In the genomic region with DNA sequence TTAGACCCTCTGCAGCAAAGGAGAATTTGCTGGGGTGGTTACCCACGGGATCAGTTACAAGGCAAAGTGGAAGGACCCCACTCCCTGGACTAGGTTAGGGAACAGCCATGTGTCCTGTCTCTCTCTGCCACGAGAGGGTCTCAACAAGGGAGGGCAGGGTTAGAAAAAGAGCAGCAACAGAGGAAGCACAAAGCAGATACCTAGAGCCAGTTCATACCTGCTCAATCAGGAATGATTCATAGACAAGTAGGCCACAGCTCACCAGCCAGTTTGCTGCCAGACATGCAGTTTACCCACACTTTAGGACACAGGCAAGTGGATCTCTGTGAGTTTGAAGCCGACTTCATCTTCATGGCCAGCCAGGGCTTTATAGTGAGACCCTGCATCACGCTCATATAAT, we compare ENCODE assay signal across 15 mouse cellular contexts. TPM values are rescaled to one million over a fixed set of nuclear protein-coding genes. Genes with fewer than 3 reads are reported as not detected.
DNase-seq lines count a peak whose midpoint lies in the region; ATAC-seq and TF ChIP-seq lines count a peak whose summit lies in the region.
"Had no signal": no experiment of that assay in that cellular context is flagged by ENCODE, and none has a peak within 500 bp of the region (broad histone marks: within the 10 kb centered on the region; RNA-seq: fewer than 3 reads in every experiment).

No protein-coding gene starts in this region.

- H3K4me2 ChIP-seq in heart, embryonic 12.5 days, result no peak overlapping the region
- no peak overlapping the region for H3K4me2 ChIP-seq in lung, embryonic 15.5 days
- no peak overlapping the region for H3K4me2 ChIP-seq in midbrain, embryonic 16.5 days (ENCODE audit: low read length)

- no peak for DNase-seq in heart, embryonic 10.5 days (ENCODE audit: low spot score)
- DNase-seq in lung, postnatal 4 days, result no peak
- DNase-seq in brain, embryonic 14.5 days (ENCODE audit: low read depth), result peak; percentile 7
- peak; percentile 13 for DNase-seq in naive thymus-derived CD4-positive, alpha-beta T cell, adult 2 months (ENCODE audit: low read depth)
- no peak for DNase-seq in thymus, postnatal 36 days
- DNase-seq: adrenal gland, postnatal 14 days; cerebellum, adult 18-20 months; gastrocnemius, postnatal 10 days; kidney, adult 18-20 months had no signal

- peaks cover 30% of the 10 kb centered on the region for H3K4me1 ChIP-seq in heart, embryonic 10.5 days
- peaks cover 21% of the 10 kb centered on the region for H3K4me1 ChIP-seq in heart, embryonic 12.5 days (replicated peaks)
- H3K4me1 ChIP-seq in lung, embryonic 15.5 days, result peaks cover 21% of the 10 kb centered on the region
- H3K4me1 ChIP-seq in midbrain, embryonic 16.5 days (ENCODE audit: control insufficient read depth, insufficient read depth, low read length), result peaks cover 21% of the 10 kb centered on the region

- H3K9ac ChIP-seq in heart, embryonic 12.5 days, result no peak overlapping the region
- no peak overlapping the region for H3K9ac ChIP-seq in lung, embryonic 15.5 days
- no peak overlapping the region for H3K9ac ChIP-seq in midbrain, embryonic 16.5 days (ENCODE audit: low read depth, low read length)

- H3K36me3 ChIP-seq in heart, embryonic 10.5 days, result 0 out of 2 replicates have a peak, but pooled peaks cover 6% of the 10 kb centered on the region
- 0 out of 2 replicates have a peak, but pooled peaks cover 4% of the 10 kb centered on the region for H3K36me3 ChIP-seq in heart, embryonic 12.5 days
- H3K36me3 ChIP-seq in lung, embryonic 15.5 days, result no peaks in the 10 kb centered on the region
- no peaks in the 10 kb centered on the region for H3K36me3 ChIP-seq in midbrain, embryonic 16.5 days (ENCODE audit: control insufficient read depth, insufficient read depth, low read length)

- no peak for TF ChIP-seq CTCF in brain, embryonic 14.5 days (IDR thresholded peaks at IDR 0.05; ENCODE audit: borderline replicate concordance, extremely low read depth, insufficient read depth, insufficient read length)

- H3K27ac ChIP-seq in heart, embryonic 10.5 days, result 0 out of 2 replicates have a peak overlapping the region, but pooled peaks have one; percentile 16
- no peak overlapping the region for H3K27ac ChIP-seq in heart, embryonic 12.5 days (ENCODE audit: poor library complexity, severe bottlenecking)
- peak overlapping the region; percentile 90; the same call in 1 of the 2 replicates for H3K27ac ChIP-seq in lung, embryonic 15.5 days
- no peak overlapping the region for H3K27ac ChIP-seq in midbrain, embryonic 16.5 days (ENCODE audit: low read length)

- 79% methylated on average over 4 of the region's 4 CpGs for WGBS in heart, embryonic 10.5 days
- WGBS in heart, embryonic 12.5 days, result 81% methylated on average over 4 of the region's 4 CpGs
- WGBS in lung, embryonic 15.5 days, result 74% methylated on average over 4 of the region's 4 CpGs
- WGBS in midbrain, embryonic 16.5 days, result 82% methylated on average over 4 of the region's 4 CpGs

- no peak overlapping the region for H3K4me3 ChIP-seq in heart, embryonic 10.5 days
- H3K4me3 ChIP-seq in heart, embryonic 12.5 days, result no peak overlapping the region
- no peak overlapping the region for H3K4me3 ChIP-seq in lung, embryonic 15.5 days
- no peak overlapping the region for H3K4me3 ChIP-seq in midbrain, embryonic 16.5 days (ENCODE audit: low read depth, low read length)

- H3K27me3 ChIP-seq in heart, embryonic 10.5 days (ENCODE audit: insufficient read depth, poor library complexity, severe bottlenecking), result peaks cover 14% of the 10 kb centered on the region; the same call in 1 of the 2 replicates
- H3K27me3 ChIP-seq in heart, embryonic 12.5 days (replicated peaks), result 0 out of 2 replicates have a peak, but pooled peaks cover 13% of the 10 kb centered on the region
- no peaks in the 10 kb centered on the region for H3K27me3 ChIP-seq in lung, embryonic 15.5 days
- H3K27me3 ChIP-seq in midbrain, embryonic 16.5 days (ENCODE audit: control insufficient read depth, insufficient read depth, low read depth, low read length), result no peaks in the 10 kb centered on the region
- H3K27me3 ChIP-seq: embryonic facial prominence, embryonic 12.5 days had no signal

- ATAC-seq in heart, embryonic 12.5 days (ENCODE audit: insufficient number of reproducible peaks, low FRiP score), result no peak
- ATAC-seq in lung, embryonic 15.5 days (ENCODE audit: borderline replicate concordance, extremely low read depth, low FRiP score, low TSS enrichment), result no peak
- no peak for ATAC-seq in midbrain, embryonic 16.5 days
- ATAC-seq: activated CD4-positive, CD25-positive, alpha-beta regulatory T cell, adult 4 months had no signal

- H3K9me3 ChIP-seq in heart, embryonic 10.5 days, result no peaks in the 10 kb centered on the region
- H3K9me3 ChIP-seq in heart, embryonic 12.5 days (replicated peaks), result no peaks in the 10 kb centered on the region
- H3K9me3 ChIP-seq in lung, embryonic 15.5 days, result no peaks in the 10 kb centered on the region
- H3K9me3 ChIP-seq in midbrain, embryonic 16.5 days (replicated peaks; ENCODE audit: control insufficient read depth, low read length, poor library complexity, severe bottlenecking), result no peaks in the 10 kb centered on the region
- H3K9me3 ChIP-seq: embryonic facial prominence, embryonic 12.5 days; G1E had no signal

- no peak for TF ChIP-seq POLR2A in brain, embryonic 14.5 days (IDR thresholded peaks at IDR 0.05; ENCODE audit: borderline replicate concordance, extremely low read depth, insufficient read depth, insufficient read length, poor library complexity, severe bottlenecking)

RNA-seq across cellular contexts. Expression of gene Parp1, which starts 1.0 kb away (rescaled TPM):
- 152 and 186 TPM in 2 replicates for polyA plus RNA-seq in heart, embryonic 10.5 days (2016; fragmentation: Nextera tagmentation; extraction: Ambion mirVana)
- 105 and 118 TPM in 2 replicates for polyA plus RNA-seq in heart, embryonic 12.5 days (2016; fragmentation: Nextera tagmentation; extraction: Ambion mirVana)
- polyA plus RNA-seq in lung, embryonic 15.5 days (2015; fragmentation: Nextera tagmentation; extraction: Ambion mirVana), result 123 and 130 TPM in 2 replicates
- 105 and 115 TPM in 2 replicates for polyA plus RNA-seq in brain, embryonic 14.5 days (2012; rRNA removed)
- polyA plus RNA-seq in midbrain, embryonic 16.5 days (2015; fragmentation: Nextera tagmentation; extraction: Ambion mirVana), result 75.6 and 84.0 TPM in 2 replicates

Comparison
In these comparisons a context has a peak if more than half of its experiments do, and no peak if none do; other contexts are left out.
1. H3K27ac ChIP-seq: peak in heart, embryonic 10.5 days (single experiment) and lung, embryonic 15.5 days (single experiment); none in heart, embryonic 12.5 days (single experiment) and midbrain, embryonic 16.5 days (single experiment).
2. DNase-seq: peak in brain, embryonic 14.5 days (single experiment) and naive thymus-derived CD4-positive, alpha-beta T cell, adult 2 months (single experiment); none in heart, embryonic 10.5 days (single experiment), lung, postnatal 4 days (0 of 2) and thymus, postnatal 36 days (0 of 2).